Mouse (Mus musculus) lung, embryonic 14.5 days (tissue): ENCODE results near the gene Maml3. TPM values are rescaled to one million over a fixed set of nuclear protein-coding genes. Genes with fewer than 3 reads are reported as not detected.

ENCODE experiments used
- ATAC-seq: fragments of 200-750 bp; cut with Nextera tagmentation; 2 replicates; pipeline ENCODE4 v1.8.0; 2017; ENCODE audit warnings: mild to moderate bottlenecking, moderate TSS enrichment, moderate library complexity; ENCODE audit not compliant: insufficient read depth
- DNase-seq: peaks from one replicate; pipeline ENCODE4 v3.0.0-alpha.2; 2015
- H3K27ac ChIP-seq: fragments of 300-500 bp; sonication (generic); 2 replicates; pipeline ENCODE4 v1.5.1; 2014; ENCODE audit warnings: low read depth, mild to moderate bottlenecking, moderate library complexity
- H3K27me3 ChIP-seq: fragments of 300-500 bp; sonication (generic); 2 replicates; pipeline ENCODE4 v1.6.1; 2014; ENCODE audit warnings: low read length, control low read depth; ENCODE audit not compliant: insufficient read depth
- H3K36me3 ChIP-seq: fragments of 300-500 bp; sonication (generic); 2 replicates; pipeline ENCODE4 v1.6.1; 2014; ENCODE audit warnings: control low read depth; ENCODE audit not compliant: insufficient read depth
- H3K4me1 ChIP-seq: fragments of 300-500 bp; sonication (generic); 2 replicates; pipeline ENCODE4 v1.6.1; 2014; ENCODE audit warnings: antibody characterized with exemption, control low read depth; ENCODE audit not compliant: insufficient read depth
- H3K4me2 ChIP-seq: fragments of 300-500 bp; sonication (generic); 2 replicates; pipeline ENCODE4 v1.6.1; 2014; ENCODE audit warnings: mild to moderate bottlenecking
- H3K4me3 ChIP-seq: fragments of 300-500 bp; sonication (generic); 2 replicates; pipeline ENCODE4 v1.5.1; 2014; ENCODE audit warnings: low read depth, low read length
- H3K9ac ChIP-seq: fragments of 300-500 bp; sonication (generic); 2 replicates; pipeline ENCODE4 v1.6.1; 2014
- H3K9me3 ChIP-seq: fragments of 300-500 bp; sonication (generic); 2 replicates; pipeline ENCODE4 v1.6.1; 2016; ENCODE audit warnings: low read depth, low read length, control low read depth
- CTCF ChIP-seq: IDR thresholded peaks from 2 replicates; pipeline ENCODE4 v1.5.1; 2016; ENCODE audit warnings: antibody characterized with exemption, low read depth
- WGBS: fragments of 180-500 bp; shearing (Covaris S2); extraction: QIAGEN DNeasy Blood & Tissue Kit; methylation state at CpG from one replicate; pipeline ENCODE4 v1.1.7; 2014; 5-methylcytosine and 5-hydroxymethylcytosine counted together
- polyA plus RNA-seq: library from polyadenylated mRNA; unstranded; fragments of >200 nt; fragmentation: Nextera tagmentation; extraction: Ambion mirVana; gene quantifications from 2 replicates; pipeline ENCODE4 v1.2.1, GENCODE M21; 2014

The Maml3 gene
- polyA plus RNA-seq, 1 experiment from 2014 or later: 9.1 TPM

DNA sequence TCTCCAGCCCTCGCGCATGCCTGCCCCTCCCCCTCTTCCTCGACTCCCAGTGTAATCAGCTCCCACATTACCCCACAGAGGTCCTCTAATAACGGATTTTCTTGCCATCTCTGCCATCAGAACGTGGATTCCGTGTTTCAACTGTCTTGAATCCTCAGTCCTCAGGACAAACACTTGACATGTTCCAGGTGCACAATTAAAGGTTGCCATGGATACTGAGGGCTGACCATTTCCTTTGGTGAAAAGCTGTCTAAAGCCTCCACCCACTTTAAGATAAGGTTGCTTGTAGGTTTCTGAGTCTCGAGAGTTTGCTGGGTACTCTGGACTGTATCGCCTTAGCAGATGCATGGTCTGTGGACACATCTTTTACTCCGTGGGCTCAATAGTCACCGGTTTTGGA, 458.6 kb downstream of the Maml3 start:
- no peak overlapping the region for H3K4me2 ChIP-seq
- no peak for TF ChIP-seq CTCF
- WGBS: 40% methylated on average over 10 of the region's 10 CpGs

DNA sequence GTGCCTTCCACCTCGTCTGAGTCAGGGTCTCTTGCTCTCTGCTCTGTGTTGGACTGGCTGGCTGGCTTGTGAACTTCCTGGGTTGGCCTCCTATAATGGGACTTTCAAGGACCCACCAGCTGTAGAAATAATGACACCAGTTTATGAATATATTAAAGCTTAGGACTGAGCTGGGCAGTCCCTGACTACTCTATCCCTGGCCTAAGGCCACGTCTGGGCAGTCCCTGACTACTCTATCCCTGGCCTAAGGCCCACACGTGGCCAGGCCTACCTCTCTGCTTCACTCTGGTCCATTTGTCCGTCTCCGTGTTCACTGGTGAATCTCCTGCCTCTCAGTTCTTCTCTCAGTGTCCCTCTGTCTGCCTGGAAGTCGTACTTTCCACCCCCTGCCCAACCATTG, 459.4 kb downstream of the Maml3 start:
- TF ChIP-seq CTCF: no peak
- no peak for ATAC-seq
- Histone ChIP-seq H3K4me3 (no peak overlapping the region), H3K4me2 (no peak overlapping the region), H3K9ac (no peak overlapping the region), H3K27ac (no peak overlapping the region), H3K27me3 (no peaks in the 10 kb centered on the region), H3K4me1 (peaks cover 3% of the 10 kb centered on the region; the same call in 1 of the 2 replicates), H3K36me3 (no peaks in the 10 kb centered on the region), H3K9me3 (no peaks in the 10 kb centered on the region)
- no peak for DNase-seq
- WGBS: 86% methylated on average over 6 of the region's 6 CpGs

More for the DNA sequence above, 458.6 kb downstream of the Maml3 start:
- Histone ChIP-seq H3K27me3 (no peaks in the 10 kb centered on the region), H3K4me3 (no peak overlapping the region), H3K9me3 (no peaks in the 10 kb centered on the region), H3K9ac (no peak overlapping the region), H3K27ac (no peak overlapping the region), H3K4me1 (peaks cover 3% of the 10 kb centered on the region; the same call in 1 of the 2 replicates), H3K36me3 (no peaks in the 10 kb centered on the region)
- DNase-seq: no peak
- ATAC-seq: no peak

DNA sequence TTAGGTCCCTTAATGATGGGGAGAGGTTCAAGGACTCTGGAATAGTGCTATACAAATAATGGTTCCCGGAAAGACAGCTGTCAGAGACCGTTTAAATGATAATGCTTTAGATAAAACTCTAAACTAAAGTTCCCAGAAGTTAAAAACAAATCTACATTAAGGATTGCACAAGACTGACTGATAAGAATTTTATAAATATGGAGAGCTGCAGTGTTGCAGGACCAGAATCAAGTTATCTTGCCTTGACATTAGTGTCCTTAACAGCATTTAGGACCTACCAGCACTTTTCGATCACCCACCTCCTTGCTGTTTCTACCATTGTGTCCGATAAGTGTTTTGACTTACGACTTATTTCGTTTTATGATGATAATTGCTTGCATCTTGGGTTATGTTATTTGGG, 466.6 kb downstream of the Maml3 start:
- H3K36me3 ChIP-seq: no peaks in the 10 kb centered on the region
- ATAC-seq (no peak), DNase-seq (no peak)
- H3K4me3 ChIP-seq: no peak overlapping the region
- 75% methylated on average over 6 of the region's 6 CpGs for WGBS
- no peaks in the 10 kb centered on the region for H3K27me3 ChIP-seq
- H3K9me3 ChIP-seq: no peaks in the 10 kb centered on the region
- H3K27ac ChIP-seq: no peak overlapping the region
- no peak overlapping the region for H3K4me2 ChIP-seq
- H3K9ac ChIP-seq: no peak overlapping the region
- no peak for TF ChIP-seq CTCF
- H3K4me1 ChIP-seq: no peaks in the 10 kb centered on the region

DNA sequence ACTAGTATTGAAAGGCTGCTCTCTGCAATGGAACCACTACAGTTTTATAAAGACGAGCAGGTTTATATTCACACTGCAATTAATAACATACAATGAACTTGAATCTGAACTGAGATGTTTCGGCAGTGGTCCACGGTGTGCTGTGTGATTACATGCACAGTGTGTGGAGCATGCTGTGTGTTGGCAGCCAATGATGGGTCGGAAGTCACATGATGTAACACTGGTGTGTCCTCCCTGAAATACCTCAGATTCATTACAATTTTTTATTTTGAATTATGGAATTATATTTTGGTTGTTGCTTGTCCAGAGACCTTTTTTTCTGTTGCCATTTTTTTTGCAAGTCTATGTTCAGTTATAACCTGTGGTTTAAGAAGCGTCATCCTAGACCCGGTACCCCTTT, 467.6 kb downstream of the Maml3 start:
- H3K27me3 ChIP-seq: no peaks in the 10 kb centered on the region
- no peak for DNase-seq
- H3K4me2 ChIP-seq: no peak overlapping the region
- 85% methylated on average over 6 of the region's 6 CpGs for WGBS
- H3K9me3 ChIP-seq: no peaks in the 10 kb centered on the region
- no peak for ATAC-seq
- no peaks in the 10 kb centered on the region for H3K4me1 ChIP-seq
- no peak overlapping the region for H3K27ac ChIP-seq
- H3K36me3 ChIP-seq: no peaks in the 10 kb centered on the region
- TF ChIP-seq CTCF: no peak
- no peak overlapping the region for H3K9ac ChIP-seq
- no peak overlapping the region for H3K4me3 ChIP-seq

DNA sequence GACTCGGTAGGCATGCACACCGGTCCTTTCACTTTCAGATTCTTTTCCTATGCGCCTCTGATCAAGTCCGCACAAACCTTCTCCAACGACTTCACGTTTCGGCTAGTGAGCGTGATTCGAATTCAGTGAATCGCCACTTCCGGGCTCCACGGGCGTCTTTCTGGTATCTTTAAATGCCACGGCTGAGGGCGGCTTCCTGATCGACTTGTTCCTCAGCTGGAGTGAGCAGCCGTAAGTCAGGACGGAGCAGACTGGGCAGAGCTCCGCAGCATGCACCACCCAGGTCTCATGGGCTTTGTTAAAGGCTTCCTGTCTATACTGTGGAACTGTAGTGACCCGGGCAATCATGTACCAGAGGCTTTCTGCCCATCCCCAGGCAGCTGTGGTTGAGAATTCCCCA, 468.2 kb downstream of the Maml3 start:
- no peak for DNase-seq
- 88% methylated on average over 20 of the region's 20 CpGs for WGBS
- H3K36me3 ChIP-seq: no peaks in the 10 kb centered on the region
- TF ChIP-seq CTCF: no peak
- H3K9ac ChIP-seq: no peak overlapping the region
- H3K27me3 ChIP-seq: no peaks in the 10 kb centered on the region
- no peak overlapping the region for H3K4me2 ChIP-seq
- ATAC-seq: no peak
- H3K9me3 ChIP-seq: no peaks in the 10 kb centered on the region
- H3K4me3 ChIP-seq: no peak overlapping the region
- H3K4me1 ChIP-seq: no peaks in the 10 kb centered on the region
- no peak overlapping the region for H3K27ac ChIP-seq

DNA sequence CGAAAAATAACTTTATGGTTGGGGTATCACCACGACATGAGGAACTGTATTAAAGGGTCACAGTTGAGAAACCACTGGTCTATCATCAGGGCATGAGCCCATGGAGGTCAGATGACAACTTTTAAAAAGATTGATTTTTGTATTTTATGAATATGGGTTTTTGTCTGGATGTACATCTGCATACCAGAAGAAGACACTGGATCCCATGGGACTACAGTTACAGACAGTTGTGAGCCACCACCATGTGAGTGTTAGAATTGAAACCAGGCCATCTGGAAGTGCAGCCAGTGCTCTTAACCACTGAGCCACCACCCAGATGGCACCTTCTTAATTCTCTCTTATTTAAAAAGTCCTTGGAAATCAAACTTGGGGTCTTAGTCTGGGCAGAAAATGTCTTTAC, 468.9 kb downstream of the Maml3 start:
- H3K9ac ChIP-seq: no peak overlapping the region
- WGBS: 58% methylated on average over 2 of the region's 2 CpGs
- DNase-seq (no peak), ATAC-seq (no peak)
- H3K27ac ChIP-seq: no peak overlapping the region
- no peak overlapping the region for H3K4me3 ChIP-seq
- H3K4me1 ChIP-seq: no peaks in the 10 kb centered on the region
- H3K9me3 ChIP-seq: peaks cover 4% of the 10 kb centered on the region
- H3K4me2 ChIP-seq: no peak overlapping the region
- H3K36me3 ChIP-seq: no peaks in the 10 kb centered on the region
- TF ChIP-seq CTCF: no peak
- no peaks in the 10 kb centered on the region for H3K27me3 ChIP-seq

Other genes starting within 250 kb of the Maml3 start
- gene Foxo1, start 163.3 kb upstream of the Maml3 start, polyA plus RNA-seq: 7.0 and 7.3 TPM in 2 replicates